Comparison of ENCODE assay signal across 8 mouse cellular contexts in the genomic region with DNA sequence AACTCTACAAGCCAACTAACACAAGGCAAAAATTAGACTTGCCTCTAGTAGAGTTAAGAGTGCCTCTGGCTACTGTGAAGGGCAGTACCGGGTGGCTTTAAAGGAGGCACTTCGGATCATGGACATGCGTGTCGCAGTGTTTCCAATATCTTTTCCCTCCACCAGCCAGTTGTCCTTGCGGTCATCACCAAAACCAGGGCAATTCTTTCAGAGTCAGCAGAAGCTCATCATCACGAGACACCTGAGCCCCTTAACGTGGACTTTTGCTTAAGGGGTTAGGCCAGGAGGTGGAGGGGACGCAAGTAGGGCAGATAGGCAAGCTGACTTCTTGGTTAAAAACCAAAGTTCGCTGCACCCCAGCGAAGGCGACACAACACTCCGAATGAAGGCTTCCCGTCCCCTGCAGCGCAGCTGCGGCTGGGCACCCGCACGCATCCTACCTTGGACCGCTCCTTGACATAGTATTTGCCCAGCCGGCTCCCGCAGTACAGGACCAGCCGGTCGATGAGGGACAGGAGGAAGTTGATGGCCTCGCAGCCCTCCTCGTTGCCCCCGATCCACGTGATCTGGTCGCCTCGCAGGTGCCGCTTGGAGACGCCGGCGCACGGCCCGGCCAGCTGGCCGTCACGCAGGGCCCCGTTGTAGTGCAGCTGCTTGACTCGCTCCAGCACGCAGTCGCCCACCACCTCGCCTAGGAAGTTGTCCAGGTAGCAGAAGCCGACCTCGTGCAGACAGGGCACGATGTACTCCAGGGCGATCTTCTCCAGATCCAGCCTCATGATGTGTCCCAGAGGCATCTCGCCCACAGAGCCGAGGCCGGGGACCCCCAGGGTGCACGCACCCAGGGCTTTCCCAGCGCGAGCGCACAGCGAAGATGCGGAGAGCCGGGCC. TPM values are rescaled to one million over a fixed set of nuclear protein-coding genes. Genes with fewer than 3 reads are reported as not detected.
DNase-seq lines count a peak whose midpoint lies in the region; ATAC-seq and TF ChIP-seq lines count a peak whose summit lies in the region.

No protein-coding gene starts in this region.

- no peak for TF ChIP-seq CTCF in liver, postnatal 0 days (IDR thresholded peaks at IDR 0.05; ENCODE audit: low read depth)

- H3K4me3 ChIP-seq in forebrain, embryonic 16.5 days (replicated peaks; ENCODE audit: low read length) = peak overlapping the region; percentile 59
- H3K4me3 ChIP-seq in intestine, embryonic 16.5 days (ENCODE audit: low read length) = peak overlapping the region; percentile 74
- peak overlapping the region; percentile 78 for H3K4me3 ChIP-seq in liver, postnatal 0 days (ENCODE audit: low read depth, low read length)
- H3K4me3 ChIP-seq in neural tube, embryonic 14.5 days (ENCODE audit: low read depth, low read length) = peak overlapping the region; percentile 49

- peak; percentile 65 for ATAC-seq in forebrain, embryonic 16.5 days
- peak; percentile 56 for ATAC-seq in intestine, embryonic 16.5 days
- peak; percentile 60 for ATAC-seq in liver, postnatal 0 days
- peak; percentile 76 for ATAC-seq in neural tube, embryonic 14.5 days (ENCODE audit: low read depth)

- WGBS in forebrain, embryonic 16.5 days = 4% methylated on average over 55 of the region's 55 CpGs
- 2% methylated on average over 55 of the region's 55 CpGs for WGBS in intestine, embryonic 16.5 days
- 1% methylated on average over 55 of the region's 55 CpGs for WGBS in liver, postnatal 0 days (ENCODE audit: insufficient replicate concordance)
- WGBS in neural tube, embryonic 14.5 days = 2% methylated on average over 55 of the region's 55 CpGs

- TF ChIP-seq EP300 in liver, postnatal 0 days (IDR thresholded peaks at IDR 0.05; ENCODE audit: low read depth) = no peak

- peaks cover 22% of the 10 kb centered on the region for H3K4me1 ChIP-seq in forebrain, embryonic 16.5 days (replicated peaks; ENCODE audit: control insufficient read depth, insufficient read depth, low read length)
- H3K4me1 ChIP-seq in intestine, embryonic 16.5 days (ENCODE audit: control insufficient read depth, insufficient read depth, low read length) = peaks cover 25% of the 10 kb centered on the region
- H3K4me1 ChIP-seq in liver, postnatal 0 days (ENCODE audit: insufficient read depth) = peaks cover 46% of the 10 kb centered on the region
- H3K4me1 ChIP-seq in neural tube, embryonic 14.5 days (ENCODE audit: control insufficient read depth, insufficient read depth, low read length) = peaks cover 9% of the 10 kb centered on the region; the same call in 1 of the 2 replicates

- no peaks in the 10 kb centered on the region for H3K9me3 ChIP-seq in forebrain, embryonic 16.5 days (ENCODE audit: control insufficient read depth, low read length)
- H3K9me3 ChIP-seq in intestine, embryonic 16.5 days (ENCODE audit: control insufficient read depth, low read length) = no peaks in the 10 kb centered on the region
- 0 out of 2 replicates have a peak, but pooled peaks cover 3% of the 10 kb centered on the region for H3K9me3 ChIP-seq in liver, postnatal 0 days (ENCODE audit: low read length)
- no peaks in the 10 kb centered on the region for H3K9me3 ChIP-seq in neural tube, embryonic 14.5 days (ENCODE audit: control insufficient read depth, low read length)

- H3K27ac ChIP-seq in forebrain, embryonic 16.5 days (ENCODE audit: low read length) = no peak overlapping the region
- peak overlapping the region; percentile 90 for H3K27ac ChIP-seq in intestine, embryonic 16.5 days (ENCODE audit: low read length)
- peak overlapping the region; percentile 79 for H3K27ac ChIP-seq in liver, postnatal 0 days (ENCODE audit: low read depth)
- H3K27ac ChIP-seq in neural tube, embryonic 14.5 days (ENCODE audit: low read depth, low read length) = no peak overlapping the region

- peak; percentile 12 for DNase-seq in ovary, postnatal 10 days (ENCODE audit: low spot score)
- no peak for DNase-seq in ovary, postnatal 14 days (ENCODE audit: low spot score)
- DNase-seq in adrenal gland, postnatal 25 days = peak; percentile 42
- DNase-seq in liver, postnatal 0 days = peak; percentile 70
- no peak for DNase-seq in adipocyte (ENCODE audit: low spot score)

- H3K4me2 ChIP-seq in forebrain, embryonic 16.5 days (ENCODE audit: low read length) = peak overlapping the region; percentile 94
- H3K4me2 ChIP-seq in intestine, embryonic 16.5 days (ENCODE audit: low read depth, low read length) = peak overlapping the region; percentile 57
- peak overlapping the region; percentile 90 for H3K4me2 ChIP-seq in liver, postnatal 0 days (ENCODE audit: low read depth, low read length)
- peak overlapping the region; percentile 100 for H3K4me2 ChIP-seq in neural tube, embryonic 14.5 days (ENCODE audit: low read depth, low read length)

- no peaks in the 10 kb centered on the region for H3K36me3 ChIP-seq in forebrain, embryonic 16.5 days (ENCODE audit: control insufficient read depth, insufficient read depth)
- H3K36me3 ChIP-seq in intestine, embryonic 16.5 days (ENCODE audit: control insufficient read depth, insufficient read depth, low read length) = no peaks in the 10 kb centered on the region
- H3K36me3 ChIP-seq in liver, postnatal 0 days (replicated peaks; ENCODE audit: insufficient read depth, low read length) = no peaks in the 10 kb centered on the region
- H3K36me3 ChIP-seq in neural tube, embryonic 14.5 days (ENCODE audit: control insufficient read depth, insufficient read depth, low read length) = no peaks in the 10 kb centered on the region

- H3K9ac ChIP-seq in forebrain, embryonic 16.5 days (replicated peaks; ENCODE audit: low read depth, low read length) = peak overlapping the region; percentile 51
- peak overlapping the region; percentile 87 for H3K9ac ChIP-seq in intestine, embryonic 16.5 days (ENCODE audit: low read depth, low read length)
- H3K9ac ChIP-seq in liver, postnatal 0 days (replicated peaks) = peak overlapping the region; percentile 80
- H3K9ac ChIP-seq in neural tube, embryonic 14.5 days (replicated peaks; ENCODE audit: low read depth, low read length) = peak overlapping the region; percentile 62

- H3K27me3 ChIP-seq in forebrain, embryonic 16.5 days (replicated peaks; ENCODE audit: control insufficient read depth, insufficient read depth, low read length) = no peaks in the 10 kb centered on the region
- H3K27me3 ChIP-seq in intestine, embryonic 16.5 days (replicated peaks; ENCODE audit: control insufficient read depth, insufficient read depth, low read length) = no peaks in the 10 kb centered on the region
- no peaks in the 10 kb centered on the region for H3K27me3 ChIP-seq in liver, postnatal 0 days (ENCODE audit: insufficient read depth, low read length)
- H3K27me3 ChIP-seq in neural tube, embryonic 14.5 days (ENCODE audit: control insufficient read depth, insufficient read depth, low read length) = peaks cover 4% of the 10 kb centered on the region

RNA-seq across cellular contexts. Expression of gene Egln3, which starts 0.7 kb away (rescaled TPM):
- total RNA-seq in adrenal gland, postnatal 25 days (2021) = 3.5 and 4.0 TPM in 2 replicates
- 7.1 and 8.7 TPM in 2 replicates for polyA plus RNA-seq in forebrain, embryonic 16.5 days (2015; fragmentation: Nextera tagmentation; extraction: Ambion mirVana)
- polyA plus RNA-seq in intestine, embryonic 16.5 days (2015; fragmentation: Nextera tagmentation; extraction: Ambion mirVana) = 69.4 and 73.6 TPM in 2 replicates
- 8.6 and 12.1 TPM in 2 replicates for polyA plus RNA-seq in liver, postnatal 0 days (2015; fragmentation: Nextera tagmentation; extraction: Ambion mirVana)
- polyA plus RNA-seq in neural tube, embryonic 14.5 days (2014; fragmentation: Nextera tagmentation; extraction: Ambion mirVana) = 7.5 and 7.9 TPM in 2 replicates

Comparison
In these comparisons a context has a peak if more than half of its experiments do, and no peak if none do; other contexts are left out.
1. DNase-seq: peak in ovary, postnatal 10 days (single experiment), adrenal gland, postnatal 25 days (single experiment) and liver, postnatal 0 days (single experiment); none in ovary, postnatal 14 days (single experiment) and adipocyte (single experiment).
2. H3K27ac ChIP-seq: peak in intestine, embryonic 16.5 days (single experiment) and liver, postnatal 0 days (single experiment); none in forebrain, embryonic 16.5 days (single experiment) and neural tube, embryonic 14.5 days (single experiment).
3. Peak in every context shown above with its lines, with median percentiles within 50 percentile points of each other: ATAC-seq, H3K4me2 ChIP-seq, H3K4me3 ChIP-seq and H3K9ac ChIP-seq.